Mouse (Mus musculus) frontal cortex, postnatal 25 days (tissue): ENCODE data around the gene Elmo1.

Source experiments
- DNase-seq, 2 experiments: peaks; one replicate each; pipeline ENCODE4 v3.0.0; 2022; ENCODE audit warnings: low spot score in 2 of 2

Gene Elmo1

GRCm38 (mm10) chr13:20090133-20090710 lies at the start of gene Elmo1:
Elmo1 (plus strand) TSS chr13:20090596.
- DNase-seq, result peak; percentile 36 to 42

GRCm38 (mm10) chr13:20041169-20041830 lies 49.1 kb upstream of the Elmo1 start:
- no peak for DNase-seq

- DNase-seq, result no peak
Observed at GRCm38 (mm10) chr13:20042856-20043255, 47.5 kb upstream of the Elmo1 start.

GRCm38 (mm10) chr13:20045350-20045749 lies 45.0 kb upstream of the Elmo1 start:
- no peak for DNase-seq

GRCm38 (mm10) chr13:20045836-20046235 lies 44.6 kb upstream of the Elmo1 start:
- no peak for DNase-seq

GRCm38 (mm10) chr13:20046406-20046805 lies 44.0 kb upstream of the Elmo1 start:
- no peak for DNase-seq

GRCm38 (mm10) chr13:20047926-20048836 lies 42.2 kb upstream of the Elmo1 start:
- no peak for DNase-seq

- no peak for DNase-seq
Observed at GRCm38 (mm10) chr13:20048837-20049160, 41.6 kb upstream of the Elmo1 start.

GRCm38 (mm10) chr13:20049654-20050053 lies 40.7 kb upstream of the Elmo1 start:
- DNase-seq, result no peak

- no peak for DNase-seq
Observed at GRCm38 (mm10) chr13:20050149-20050548, 40.2 kb upstream of the Elmo1 start.

- DNase-seq, result no peak
Observed at GRCm38 (mm10) chr13:20057926-20058325, 32.5 kb upstream of the Elmo1 start.

GRCm38 (mm10) chr13:20061031-20061430 lies 29.4 kb upstream of the Elmo1 start:
- no peak for DNase-seq

GRCm38 (mm10) chr13:20063331-20063730 lies 27.1 kb upstream of the Elmo1 start:
- no peak for DNase-seq

GRCm38 (mm10) chr13:20072043-20072442 lies 18.4 kb upstream of the Elmo1 start:
- DNase-seq, result no peak

- DNase-seq, result no peak
Observed at GRCm38 (mm10) chr13:20072994-20073393, 17.4 kb upstream of the Elmo1 start.

- no peak for DNase-seq
Observed at GRCm38 (mm10) chr13:20076521-20076920, 13.9 kb upstream of the Elmo1 start.

GRCm38 (mm10) chr13:20077237-20077636 lies 13.2 kb upstream of the Elmo1 start:
- DNase-seq, result no peak

- DNase-seq, result peak in 1 of 2 experiments; percentile 28
Observed at GRCm38 (mm10) chr13:20090711-20091603, 561 bp downstream of the Elmo1 start.

- no peak for DNase-seq
Observed at GRCm38 (mm10) chr13:20091604-20091926, 1.2 kb downstream of the Elmo1 start.

- DNase-seq, result no peak
Observed at GRCm38 (mm10) chr13:20092301-20092700, 1.9 kb downstream of the Elmo1 start.

- no peak for DNase-seq
Observed at GRCm38 (mm10) chr13:20093307-20094045, 3.1 kb downstream of the Elmo1 start.
